Mouse (Mus musculus) kidney, adult 2 months (tissue): Measurements from ENCODE around the gene Fndc8.

ENCODE experiments used
- CTCF ChIP-seq: fragments of 200-500 bp; conservative IDR thresholded peaks from 2 replicates; pipeline ENCODE4 v1.5.1; 2011; ENCODE audit warnings: low read depth, mild to moderate bottlenecking, control low read depth, low read length, moderate library complexity, mixed read lengths; ENCODE audit not compliant: insufficient read depth, insufficient read length
- POLR2A ChIP-seq: fragments of 200-500 bp; IDR thresholded peaks from one replicate; pipeline ENCODE4 v1.6.1; 2011; ENCODE audit warnings: low read depth, low read length, control low read depth

DNA sequence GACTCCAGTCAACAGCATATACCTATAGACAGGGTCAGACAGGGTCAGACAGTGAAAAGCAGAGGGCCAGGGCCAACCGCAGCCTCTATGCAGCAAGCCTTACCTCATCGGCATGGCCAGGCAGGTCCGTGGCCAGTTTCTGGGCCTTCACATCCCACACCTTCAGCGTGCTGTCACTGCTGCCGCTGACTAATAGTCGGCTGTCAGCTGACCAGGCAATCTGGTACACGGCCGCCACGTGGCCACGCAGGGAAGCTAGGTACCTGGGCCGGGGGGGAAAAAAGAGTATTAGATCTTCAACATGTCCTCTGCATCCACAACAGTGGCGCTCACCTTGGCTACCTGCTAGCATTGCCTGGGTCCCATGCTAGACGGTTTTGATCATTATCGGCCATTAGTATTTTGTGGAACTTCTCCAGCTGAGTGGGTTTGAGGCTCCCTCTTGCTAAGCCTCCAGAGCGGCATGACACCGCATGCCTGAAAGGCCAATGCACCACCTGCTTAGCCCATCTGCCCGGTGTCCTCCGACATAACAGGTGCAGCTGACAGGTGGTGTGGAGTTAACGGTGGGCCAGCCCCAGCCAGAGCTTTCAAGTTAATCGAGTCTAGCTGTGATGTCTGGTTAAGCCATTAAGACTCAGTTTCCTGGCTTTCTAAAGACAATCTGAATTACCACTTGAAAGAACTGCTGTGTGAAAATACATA, 9.8 kb downstream of the Fndc8 start:
- no peak for TF ChIP-seq POLR2A
- no peak for TF ChIP-seq CTCF
